Mouse (Mus musculus): ENCODE data around the gene Dcxr. TPM values are rescaled to one million over a fixed set of nuclear protein-coding genes. Genes with fewer than 3 reads are reported as not detected.

Gene Dcxr
- polyA plus RNA-seq (2017; shearing (Covaris generic)): 14.3 TPM

DNA sequence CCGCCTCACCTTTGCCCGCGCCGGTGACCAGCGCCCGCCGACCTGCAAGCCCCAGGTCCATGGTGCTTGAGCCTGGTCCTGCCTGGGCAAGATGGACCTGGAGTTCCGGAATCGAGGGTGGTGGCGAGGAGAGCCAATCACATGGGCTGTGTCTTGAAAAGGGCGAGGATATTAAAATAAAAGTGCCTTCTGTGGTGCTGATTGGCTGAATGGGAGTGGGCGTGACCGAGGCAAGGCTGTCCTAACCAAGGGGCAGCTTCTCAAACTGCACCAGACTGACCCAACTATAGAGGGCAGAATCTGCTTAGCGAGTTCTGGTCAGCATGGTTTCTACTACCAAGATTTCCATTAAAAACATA is at the start of gene Dcxr:
Dcxr (minus strand) TSS at position 113 of the 359 bp plus-strand sequence.

DNA sequence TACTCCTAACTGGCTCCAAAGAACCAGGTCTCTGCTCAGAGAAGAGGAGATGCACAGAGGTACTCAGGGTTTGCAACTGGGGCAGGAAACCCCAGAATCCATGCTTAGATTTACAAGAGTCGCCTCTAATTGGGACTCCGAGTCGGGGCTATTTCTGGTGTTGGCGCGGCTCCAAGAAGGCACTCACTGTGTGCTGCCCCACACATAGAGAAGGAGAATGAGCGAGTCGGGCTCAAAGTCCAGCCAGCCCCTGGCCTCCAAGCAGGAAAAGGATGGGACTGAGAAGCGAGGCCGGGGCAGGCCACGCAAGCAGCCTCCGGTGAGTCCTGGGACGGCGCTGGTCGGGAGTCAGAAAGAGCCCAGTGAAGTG is 35.6 kb upstream of the Dcxr start, which contains the start of gene Hmga1b:
Hmga1b (plus strand) TSS at position 123 of the 370 bp plus-strand sequence.

DNA sequence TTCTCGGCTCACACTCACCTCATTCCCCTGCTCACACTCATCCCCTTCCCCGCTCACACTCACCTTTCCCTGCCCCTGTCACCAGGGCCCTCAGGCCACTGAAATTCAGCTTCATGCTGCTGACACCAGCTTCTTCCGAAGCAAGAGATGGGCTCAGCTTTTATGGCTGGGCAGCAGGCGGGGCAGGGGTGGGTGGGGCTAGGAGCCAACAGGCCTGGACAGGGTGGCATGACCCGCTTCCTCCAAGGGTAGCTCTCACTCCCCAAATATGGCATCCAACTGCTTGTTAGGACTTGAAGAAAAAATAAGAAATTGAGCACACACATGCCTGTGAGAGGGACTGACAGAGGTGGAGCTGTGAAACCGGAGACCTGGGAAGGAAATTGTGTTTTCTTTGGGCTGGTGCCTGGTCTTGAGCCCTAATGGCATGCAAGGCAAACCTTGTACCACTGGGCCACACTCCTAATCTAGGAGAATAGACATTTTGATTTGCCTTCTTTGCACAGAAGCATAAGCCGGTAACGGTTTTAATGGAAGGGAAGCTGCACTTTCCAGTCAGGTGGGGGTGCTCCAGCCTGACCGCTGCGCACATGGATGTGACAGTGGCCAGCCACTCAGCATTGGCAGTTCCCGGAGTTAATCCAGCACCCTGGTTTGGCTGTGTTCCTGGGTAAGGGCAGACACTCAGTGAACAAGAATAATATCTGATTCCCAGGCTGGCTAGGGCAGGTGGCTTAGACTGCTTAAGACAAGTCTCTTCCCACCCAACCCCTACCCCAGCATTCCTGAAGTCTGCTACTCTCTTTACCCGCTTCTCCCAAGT is 5.0 kb upstream of the Dcxr start, which contains the start of gene Cbr2:
Cbr2 (minus strand) TSS at position 257 of the 823 bp plus-strand sequence.

DNA sequence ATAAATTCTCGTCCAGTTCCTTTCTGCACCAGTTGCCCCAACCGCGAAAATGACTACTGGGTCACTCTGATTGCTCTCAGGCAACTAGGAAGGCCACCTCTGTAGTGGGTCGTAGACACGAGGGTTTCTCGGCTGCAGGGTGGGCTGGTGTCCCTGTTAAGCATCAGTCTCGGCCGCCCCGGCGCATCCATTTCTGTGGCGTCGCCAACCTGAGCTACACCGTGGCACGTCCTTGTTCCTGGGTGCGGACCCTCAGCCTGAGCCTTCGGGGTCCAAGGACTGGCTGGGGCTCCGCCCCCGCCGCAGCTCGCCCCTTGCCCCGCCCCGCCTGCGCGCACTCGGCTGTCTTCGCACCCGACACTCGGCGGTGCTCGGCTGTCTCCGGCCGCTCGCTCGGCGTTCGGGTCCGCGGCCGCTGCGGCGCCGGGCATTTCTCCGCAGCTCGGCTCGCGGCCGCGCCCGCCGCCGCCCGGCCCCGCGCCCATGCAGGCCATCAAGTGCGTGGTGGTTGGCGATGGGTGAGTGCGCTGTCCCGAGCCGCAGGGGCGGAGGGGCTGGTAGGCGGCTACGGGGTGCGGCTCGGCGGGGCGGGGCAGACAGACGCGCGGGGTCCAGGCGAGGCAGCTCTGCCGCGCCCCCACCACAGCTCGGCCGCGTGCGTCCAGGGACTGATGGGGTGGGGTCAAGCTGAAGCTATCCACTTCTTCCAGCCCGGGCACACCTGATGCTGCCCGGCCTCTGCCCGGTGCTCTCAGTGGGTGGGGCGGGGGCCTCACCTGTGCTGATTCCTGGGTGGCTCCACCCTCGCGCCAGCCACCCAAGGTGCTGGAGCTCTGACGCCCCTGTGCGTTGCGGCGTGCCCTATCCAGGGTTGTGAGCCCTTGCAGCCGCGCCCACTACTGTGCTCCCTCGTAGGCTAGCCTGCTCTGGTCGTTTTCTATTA is 5.7 kb downstream of the Dcxr start, which contains the start of gene Rac3:
Rac3 (plus strand) TSS at position 347 of the 943 bp plus-strand sequence.

DNA sequence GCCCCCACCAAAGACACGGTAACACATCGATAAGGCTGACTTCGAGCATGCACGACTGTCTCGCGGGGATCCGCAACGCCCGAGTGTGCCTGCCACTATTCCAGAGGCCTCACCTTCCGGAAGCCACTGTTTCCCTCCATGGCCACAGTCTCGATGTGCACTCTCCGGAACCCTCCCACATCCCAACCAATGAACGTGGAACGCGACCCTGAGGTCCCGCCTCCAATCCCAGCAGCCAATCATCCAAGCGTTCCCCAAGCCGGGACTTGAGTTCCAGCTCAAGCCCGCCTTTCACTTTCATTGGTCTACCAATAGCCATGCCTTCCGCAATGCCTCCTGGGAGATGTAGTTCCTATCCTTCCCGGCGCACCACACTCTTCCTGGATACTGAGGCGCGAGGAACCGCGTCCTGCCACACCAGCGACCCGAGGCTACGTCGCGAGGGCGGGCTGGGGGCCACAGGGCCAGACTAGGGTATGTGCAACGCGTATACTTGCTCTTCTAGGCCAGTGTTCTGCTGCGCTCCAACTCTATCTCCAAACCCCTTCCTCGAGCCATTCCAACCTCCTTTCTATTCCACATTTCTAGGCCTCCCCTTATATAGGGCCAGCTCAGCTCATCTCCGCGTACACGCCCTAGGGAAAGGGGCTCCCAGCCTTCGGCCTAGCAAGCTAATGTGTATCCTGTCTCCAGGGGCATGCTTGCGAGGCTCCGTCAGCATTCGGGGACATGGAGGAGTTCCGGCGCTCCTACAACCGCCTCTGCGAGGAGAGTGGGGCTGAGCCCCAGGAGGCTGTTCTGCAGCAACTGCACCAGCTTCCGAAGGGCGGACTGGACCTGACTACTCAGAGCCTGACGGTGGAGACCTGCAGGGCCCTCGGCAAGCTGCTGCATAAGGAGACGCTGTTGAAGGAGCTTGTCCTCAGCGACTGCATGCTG is 13.2 kb downstream of the Dcxr start, which contains the start of the genes Cenpx and Lrrc45:
Cenpx (minus strand) TSS at position 159 of the 939 bp plus-strand sequence.
Lrrc45 (plus strand) TSS at position 346 of the 939 bp plus-strand sequence.

Other genes with a start within 250 kb of the Dcxr start
- gene Mrpl12, start 242.7 kb downstream of the Dcxr start, polyA plus RNA-seq (2017; shearing (Covaris generic)): 70.7 TPM
- 8.9 TPM for gene Slc25a10, start 235.4 kb downstream of the Dcxr start, polyA plus RNA-seq (2017; shearing (Covaris generic))
- gene Gcgr, start 196.6 kb downstream of the Dcxr start, polyA plus RNA-seq (2017; shearing (Covaris generic)): not detected
- gene Mcrip1, start 177.6 kb downstream of the Dcxr start, polyA plus RNA-seq (2017; shearing (Covaris generic)): 144 TPM
- gene Ppp1r27, start 176.1 kb downstream of the Dcxr start, polyA plus RNA-seq (2017; shearing (Covaris generic)): not detected
- gene P4hb, start 154.0 kb downstream of the Dcxr start, polyA plus RNA-seq (2017; shearing (Covaris generic)): 244 TPM
- gene Arhgdia, start 145.7 kb downstream of the Dcxr start, polyA plus RNA-seq (2017; shearing (Covaris generic)): 800 TPM
- 327 TPM for gene Alyref, start 128.9 kb downstream of the Dcxr start, polyA plus RNA-seq (2017; shearing (Covaris generic))
- 115 TPM for gene Anapc11, start 128.9 kb downstream of the Dcxr start, polyA plus RNA-seq (2017; shearing (Covaris generic))
- 1.2 TPM for gene Npb, start 118.8 kb downstream of the Dcxr start, polyA plus RNA-seq (2017; shearing (Covaris generic))
- 159 TPM for gene Pcyt2, start 109.3 kb downstream of the Dcxr start, polyA plus RNA-seq (2017; shearing (Covaris generic))
- gene Sirt7, start 102.0 kb downstream of the Dcxr start, polyA plus RNA-seq (2017; shearing (Covaris generic)): 300 TPM
- 17.6 TPM for gene Mafg, start 93.7 kb downstream of the Dcxr start, polyA plus RNA-seq (2017; shearing (Covaris generic))
- gene Pycr1, start 83.5 kb downstream of the Dcxr start, polyA plus RNA-seq (2017; shearing (Covaris generic)): 1.2 TPM
- gene Myadml2, start 79.1 kb downstream of the Dcxr start, polyA plus RNA-seq (2017; shearing (Covaris generic)): 0.41 TPM
- not detected for gene Notum, start 66.1 kb downstream of the Dcxr start, polyA plus RNA-seq (2017; shearing (Covaris generic))
- 178 TPM for gene Aspscr1, start 54.3 kb downstream of the Dcxr start, polyA plus RNA-seq (2017; shearing (Covaris generic))
- gene Cenpx, start 13.5 kb downstream of the Dcxr start, polyA plus RNA-seq (2017; shearing (Covaris generic)): 114 TPM
- gene Lrrc45, start 13.4 kb downstream of the Dcxr start, polyA plus RNA-seq (2017; shearing (Covaris generic)): 67.6 TPM
- 1.8 TPM for gene Rac3, start 5.8 kb downstream of the Dcxr start, polyA plus RNA-seq (2017; shearing (Covaris generic))
- gene Cbr2, start 4.8 kb upstream of the Dcxr start, polyA plus RNA-seq (2017; shearing (Covaris generic)): 0.59 TPM
- gene Hmga1b, start 35.5 kb upstream of the Dcxr start, polyA plus RNA-seq (2017; shearing (Covaris generic)): 29.4 TPM
- gene Rfng, start 56.9 kb upstream of the Dcxr start, polyA plus RNA-seq (2017; shearing (Covaris generic)): 39.3 TPM
- gene Gps1, start 57.0 kb upstream of the Dcxr start, polyA plus RNA-seq (2017; shearing (Covaris generic)): 159 TPM
- 83.8 TPM for gene Dus1l, start 69.1 kb upstream of the Dcxr start, polyA plus RNA-seq (2017; shearing (Covaris generic))
- gene Fasn, start 97.3 kb upstream of the Dcxr start, polyA plus RNA-seq (2017; shearing (Covaris generic)): 45.8 TPM
- 0.85 TPM for gene Ccdc57, start 205.6 kb upstream of the Dcxr start, polyA plus RNA-seq (2017; shearing (Covaris generic))
- gene Slc16a3, start 221.2 kb upstream of the Dcxr start, polyA plus RNA-seq (2017; shearing (Covaris generic)): 11.1 TPM

All from CD4-positive, CD25-positive, alpha-beta regulatory T cell (primary cell).